Mouse (Mus musculus) C2C12 (cell line): ENCODE measurements around the gene Zfp217. TPM values are rescaled to one million over a fixed set of nuclear protein-coding genes. Genes with fewer than 3 reads are reported as not detected.

Experiments
- H3K27me3 ChIP-seq: one replicate; pipeline ENCODE4 v1.6.1; 2011; ENCODE audit not compliant: control insufficient read depth, insufficient read depth, insufficient read length
- H3K36me3 ChIP-seq: one replicate; pipeline ENCODE4 v1.6.1; 2011; ENCODE audit not compliant: control insufficient read depth, insufficient read depth
- H3K4me3 ChIP-seq: one replicate; pipeline ENCODE4 v1.5.1; 2011; ENCODE audit warnings: mild to moderate bottlenecking, control low read depth; ENCODE audit not compliant: poor library complexity, insufficient read depth, severe bottlenecking
- H3K79me2 ChIP-seq: one replicate; pipeline ENCODE4 v1.6.1; 2011; ENCODE audit not compliant: control insufficient read depth, insufficient read depth
- H3K79me3 ChIP-seq: one replicate; pipeline ENCODE4 v1.6.1; 2011; ENCODE audit warnings: low read depth, control low read depth
- H3ac ChIP-seq: one replicate; pipeline ENCODE3; 2011; ENCODE audit warnings: low read depth; ENCODE audit not compliant: control insufficient read depth, insufficient read length
- CEBPB ChIP-seq: IDR thresholded peaks from one replicate; pipeline ENCODE4 v1.6.1; 2011; ENCODE audit warnings: low read depth, mild to moderate bottlenecking, control low read depth, moderate library complexity
- CTCF ChIP-seq: IDR thresholded peaks from one replicate; pipeline ENCODE4 v1.5.1; 2011; ENCODE audit not compliant: control insufficient read depth, insufficient read depth, insufficient read length
- FOSL1 ChIP-seq: IDR thresholded peaks from one replicate; pipeline ENCODE4 v1.8.0; 2011; ENCODE audit warnings: mild to moderate bottlenecking, low read length; ENCODE audit not compliant: poor library complexity, insufficient read depth, severe bottlenecking
- MAX ChIP-seq: IDR thresholded peaks from one replicate; pipeline ENCODE4 v1.6.1; 2011; ENCODE audit warnings: mild to moderate bottlenecking, control low read depth
- MYOD1 ChIP-seq: IDR thresholded peaks from one replicate; pipeline ENCODE4 v1.6.1; 2011; ENCODE audit warnings: low read depth; ENCODE audit not compliant: control insufficient read depth, insufficient read length
- MYOG ChIP-seq: IDR thresholded peaks from one replicate; pipeline ENCODE4 v1.6.1; 2011; ENCODE audit not compliant: control insufficient read depth, insufficient read length; ENCODE audit errors: extremely low read depth
- USF1 ChIP-seq: IDR thresholded peaks from one replicate; pipeline ENCODE4 v1.6.1; 2011; ENCODE audit warnings: low read depth, mild to moderate bottlenecking, control low read depth, moderate library complexity
- long read RNA-seq, 2 experiments: library from polyadenylated mRNA; unstranded; transcript quantifications; one replicate each; pipeline ENCODE4 v2.0.0; 2019 to 2020
- polyA plus RNA-seq: library from polyadenylated mRNA; unstranded; fragments of >200 nt; fragmentation: generic; extraction: Trizol; gene quantifications from one replicate; pipeline ENCODE4 v1.2.1, GENCODE M21; 2012; ENCODE audit warnings: missing spikeins

The Zfp217 gene
- 4.2 TPM for polyA plus RNA-seq
- long read RNA-seq, experiment 1, partial matches to known transcripts: 0 of 2 reads
- long read RNA-seq, experiment 1, other reads (novel, unspliced or antisense): 2 of 2 reads
- long read RNA-seq, experiment 2, full-length matches to known transcripts: 3 of 8 reads
- long read RNA-seq, experiment 2, partial matches to known transcripts: 4 of 8 reads
- long read RNA-seq, experiment 2, other reads (novel, unspliced or antisense): 1 of 8 reads

GRCm38 (mm10) chr2:170147661-170148153, at the start of gene Zfp217:
TSS of gene Zfp217 (minus strand) at chr2:170148103.
- TF ChIP-seq CEBPB (no peak), USF1 (no peak), MAX (peak; percentile 50), FOSL1 (peak; percentile 8), MYOD1 (no peak), CTCF (no peak), MYOG (no peak)

GRCm38 (mm10) chr2:170195542-170196089, 47.7 kb upstream of the Zfp217 start:
- no peak overlapping the region for H3ac ChIP-seq
- H3K4me3 ChIP-seq: no peak overlapping the region
- H3K79me2 ChIP-seq: no peaks in the 10 kb centered on the region
- TF ChIP-seq FOSL1: no peak
- no peak for TF ChIP-seq USF1
- TF ChIP-seq MAX: no peak
- no peak for TF ChIP-seq MYOG
- no peak for TF ChIP-seq CTCF
- TF ChIP-seq MYOD1: no peak
- TF ChIP-seq CEBPB: no peak
- no peaks in the 10 kb centered on the region for H3K36me3 ChIP-seq
- H3K27me3 ChIP-seq: no peaks in the 10 kb centered on the region
- H3K79me3 ChIP-seq: no peaks in the 10 kb centered on the region

More at GRCm38 (mm10) chr2:170147661-170148153, at the start of gene Zfp217:
- Histone ChIP-seq H3ac (no peak within 1 kb of the TSS), H3K36me3 (no peaks in the 10 kb centered on the region), H3K27me3 (no peaks in the 10 kb centered on the region), H3K79me3 (no peaks in the 10 kb centered on the region), H3K79me2 (no peaks in the 10 kb centered on the region), H3K4me3 (no peak within 1 kb of the TSS)

GRCm38 (mm10) chr2:170194845-170195244, 46.9 kb upstream of the Zfp217 start:
- H3K36me3 ChIP-seq: no peaks in the 10 kb centered on the region
- no peak for TF ChIP-seq CEBPB
- no peak for TF ChIP-seq MYOD1
- no peak for TF ChIP-seq MAX
- no peak for TF ChIP-seq FOSL1
- TF ChIP-seq USF1: no peak
- no peak for TF ChIP-seq CTCF
- no peak for TF ChIP-seq MYOG
- no peaks in the 10 kb centered on the region for H3K27me3 ChIP-seq
- no peaks in the 10 kb centered on the region for H3K79me3 ChIP-seq
- no peak overlapping the region for H3K4me3 ChIP-seq
- no peak overlapping the region for H3ac ChIP-seq
- no peaks in the 10 kb centered on the region for H3K79me2 ChIP-seq

- Histone ChIP-seq H3K4me3 (no peak overlapping the region), H3K79me2 (no peaks in the 10 kb centered on the region), H3K79me3 (no peaks in the 10 kb centered on the region), H3ac (no peak overlapping the region), H3K27me3 (no peaks in the 10 kb centered on the region), H3K36me3 (no peaks in the 10 kb centered on the region)
- no peak for TF ChIP-seq MYOG
Observed at GRCm38 (mm10) chr2:170193850-170194249, 45.9 kb upstream of the Zfp217 start.

GRCm38 (mm10) chr2:170193211-170193610, 45.3 kb upstream of the Zfp217 start:
- no peaks in the 10 kb centered on the region for H3K79me2 ChIP-seq
- no peaks in the 10 kb centered on the region for H3K79me3 ChIP-seq
- H3K4me3 ChIP-seq: no peak overlapping the region
- TF ChIP-seq MAX (no peak), USF1 (no peak), FOSL1 (no peak), MYOG (no peak)
- no peaks in the 10 kb centered on the region for H3K27me3 ChIP-seq
- no peaks in the 10 kb centered on the region for H3K36me3 ChIP-seq
- no peak overlapping the region for H3ac ChIP-seq

GRCm38 (mm10) chr2:170192731-170193149, 44.8 kb upstream of the Zfp217 start:
- H3ac ChIP-seq: no peak overlapping the region
- H3K79me3 ChIP-seq: no peaks in the 10 kb centered on the region
- TF ChIP-seq MYOG (no peak), CEBPB (no peak), MAX (no peak), USF1 (no peak), FOSL1 (no peak), CTCF (no peak)
- no peaks in the 10 kb centered on the region for H3K79me2 ChIP-seq
- H3K4me3 ChIP-seq: no peak overlapping the region
- no peaks in the 10 kb centered on the region for H3K36me3 ChIP-seq
- H3K27me3 ChIP-seq: no peaks in the 10 kb centered on the region
